Mouse (Mus musculus) MEL (cell line): ENCODE measurements around the gene Fosl2.

Experiments used
- CTCF ChIP-seq, 3 experiments: IDR thresholded peaks in 2 of 3; conservative IDR thresholded peaks in 1 of 3; 2 replicates each; pipeline ENCODE4 v1.5.1; 2011 to 2012; ENCODE audit warnings: low read length in 3 of 3, low read depth in 2 of 3, mild to moderate bottlenecking in 2 of 3, improper control_type of control experiment in 1 of 3, inconsistent platforms in 1 of 3, mixed read lengths in 1 of 3, moderate library complexity in 1 of 3; ENCODE audit not compliant: control insufficient read depth in 1 of 3, insufficient read depth in 1 of 3, poor library complexity in 1 of 3, severe bottlenecking in 1 of 3
- EP300 ChIP-seq, 2 experiments: IDR thresholded peaks; 2 replicates each; pipeline ENCODE4 v1.6.1; 2011; ENCODE audit warnings: improper control_type of control experiment in 2 of 2, low read length in 2 of 2, low read depth in 1 of 2, mild to moderate bottlenecking in 1 of 2
- MAX ChIP-seq: IDR thresholded peaks from 2 replicates; pipeline ENCODE4 v1.6.1; 2011; ENCODE audit warnings: low read length, improper control_type of control experiment
- ZMIZ1 ChIP-seq: IDR thresholded peaks from 2 replicates; pipeline ENCODE4 v1.6.1; 2012; ENCODE audit warnings: low read depth, mild to moderate bottlenecking, inconsistent platforms, low read length, improper control_type of control experiment, moderate library complexity

DNA sequence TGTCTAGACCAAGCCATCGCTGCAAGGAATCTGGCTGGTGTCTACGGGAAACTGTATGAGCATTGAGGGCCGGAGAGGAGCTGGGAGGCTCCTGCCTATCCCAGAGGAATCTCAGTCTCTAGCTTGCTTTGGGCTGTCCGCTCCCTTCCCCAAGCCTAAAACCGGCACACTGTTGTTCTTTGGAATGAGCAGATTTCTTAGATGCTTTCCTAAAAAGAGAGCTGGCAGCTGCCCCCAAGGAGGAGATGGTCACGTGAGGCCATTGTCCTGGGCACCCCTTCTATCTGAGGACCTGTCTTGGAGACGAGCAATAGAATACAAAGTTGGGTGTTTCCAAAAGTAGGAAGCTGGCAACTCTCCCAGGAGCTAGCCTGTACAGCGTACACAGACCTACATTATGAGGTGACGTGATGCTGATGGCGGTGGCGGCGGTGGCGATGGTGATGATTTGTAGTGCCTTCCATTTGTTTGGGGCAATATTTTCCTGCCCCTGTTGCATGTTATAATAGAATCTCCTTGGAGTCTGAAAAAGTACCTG is 7.9 kb downstream of the Fosl2 start:
- TF ChIP-seq MAX: no peak
- no peak for TF ChIP-seq EP300 (IDR thresholded peaks at IDR 0.05; ENCODE audit: low read depth in 1 of 2, low read length in 2 of 2)
- TF ChIP-seq CTCF (IDR thresholded peaks at IDR 0.05 in 2 of 3, conservative IDR thresholded peaks at IDR 0.05 in 1 of 3; ENCODE audit: control insufficient read depth in 1 of 3, insufficient read depth in 1 of 3, low read depth in 2 of 3, low read length in 3 of 3, poor library complexity in 1 of 3, severe bottlenecking in 1 of 3): no peak
- no peak for TF ChIP-seq ZMIZ1
